Mouse (Mus musculus) midbrain, embryonic 14.5 days (tissue): ENCODE data around the gene Rsbn1l. TPM values are rescaled to one million over a fixed set of nuclear protein-coding genes. Genes with fewer than 3 reads are reported as not detected.

Source experiments
- ATAC-seq: fragments of 200-750 bp; cut with Nextera tagmentation; 2 replicates; pipeline ENCODE4 v1.8.0; 2017; ENCODE audit warnings: moderate number of reproducible peaks, moderate library complexity; ENCODE audit not compliant: low FRiP score, low TSS enrichment
- DNase-seq: peaks from one replicate; pipeline ENCODE4 v3.0.0-alpha.2; 2015
- H3K27ac ChIP-seq: fragments of 300-500 bp; sonication (generic); replicated peaks from 2 replicates; pipeline ENCODE4 v1.5.1; 2014; ENCODE audit warnings: mild to moderate bottlenecking, low read depth, low read length, moderate library complexity
- H3K27me3 ChIP-seq: fragments of 300-500 bp; sonication (generic); 2 replicates; pipeline ENCODE4 v1.6.1; 2014; ENCODE audit warnings: low read length, control low read depth, mixed read lengths; ENCODE audit not compliant: control insufficient read depth, insufficient read depth
- H3K36me3 ChIP-seq: fragments of 300-500 bp; sonication (generic); 2 replicates; pipeline ENCODE4 v1.6.1; 2014; ENCODE audit warnings: low read length, control low read depth; ENCODE audit not compliant: control insufficient read depth, insufficient read depth
- H3K4me1 ChIP-seq: fragments of 300-500 bp; sonication (generic); 2 replicates; pipeline ENCODE4 v1.6.1; 2014; ENCODE audit warnings: mild to moderate bottlenecking, antibody characterized with exemption, low read length, control low read depth; ENCODE audit not compliant: control insufficient read depth, insufficient read depth
- H3K4me2 ChIP-seq: fragments of 300-500 bp; sonication (generic); 2 replicates; pipeline ENCODE4 v1.6.1; 2014; ENCODE audit warnings: mild to moderate bottlenecking, low read length, moderate library complexity
- H3K4me3 ChIP-seq: fragments of 300-500 bp; sonication (generic); replicated peaks from 2 replicates; pipeline ENCODE4 v1.5.1; 2014; ENCODE audit warnings: low read depth, low read length
- H3K9ac ChIP-seq: fragments of 300-500 bp; sonication (generic); replicated peaks from 2 replicates; pipeline ENCODE4 v1.6.1; 2014; ENCODE audit warnings: mild to moderate bottlenecking, low read length, moderate library complexity
- H3K9me3 ChIP-seq: fragments of 300-500 bp; sonication (generic); 2 replicates; pipeline ENCODE4 v1.6.1; 2016; ENCODE audit warnings: low read length, control low read depth, mixed read lengths; ENCODE audit not compliant: control insufficient read depth
- WGBS: fragments of 180-500 bp; shearing (Covaris S2); extraction: QIAGEN DNeasy Blood & Tissue Kit; methylation state at CpG from one replicate; pipeline ENCODE4 v1.1.7; 2014; 5-methylcytosine and 5-hydroxymethylcytosine counted together
- polyA plus RNA-seq: library from polyadenylated mRNA; unstranded; fragments of >200 nt; fragmentation: Nextera tagmentation; extraction: Ambion mirVana; gene quantifications from 2 replicates; pipeline ENCODE4 v1.2.1, GENCODE M21; 2014

Rsbn1l gene
- polyA plus RNA-seq, 1 experiment from 2014 or later: 5.7 TPM

GRCm38 (mm10) chr5:20973999-20974398 lies 17.8 kb upstream of the Rsbn1l start:
- Histone ChIP-seq H3K27me3 (no peaks in the 10 kb centered on the region), H3K4me2 (no peak overlapping the region), H3K4me1 (no peaks in the 10 kb centered on the region), H3K36me3 (no peaks in the 10 kb centered on the region), H3K9me3 (no peaks in the 10 kb centered on the region), H3K9ac (no peak overlapping the region), H3K4me3 (no peak overlapping the region), H3K27ac (no peak overlapping the region)
- WGBS: 20% methylated on average over 6 of the region's 7 CpGs
- ATAC-seq (no peak), DNase-seq (no peak)

- H3K36me3 ChIP-seq: no peaks in the 10 kb centered on the region
- H3K27me3 ChIP-seq: no peaks in the 10 kb centered on the region
- no peak overlapping the region for H3K4me2 ChIP-seq
- no peak for DNase-seq
- H3K4me1 ChIP-seq: no peaks in the 10 kb centered on the region
- no peak for ATAC-seq
- 57% methylated on average over 5 of the region's 5 CpGs for WGBS
- no peaks in the 10 kb centered on the region for H3K9me3 ChIP-seq
- H3K4me3 ChIP-seq: no peak overlapping the region
- H3K27ac ChIP-seq: no peak overlapping the region
- no peak overlapping the region for H3K9ac ChIP-seq
Measured at GRCm38 (mm10) chr5:20973069-20973468, 16.9 kb upstream of the Rsbn1l start.

- H3K27ac ChIP-seq: no peak overlapping the region
- no peak overlapping the region for H3K9ac ChIP-seq
- H3K27me3 ChIP-seq: no peaks in the 10 kb centered on the region
- H3K4me2 ChIP-seq: no peak overlapping the region
- no peak overlapping the region for H3K4me3 ChIP-seq
- DNase-seq (peak; percentile 29), ATAC-seq (no peak)
- H3K4me1 ChIP-seq: no peaks in the 10 kb centered on the region
- H3K36me3 ChIP-seq: no peaks in the 10 kb centered on the region
- WGBS: 72% methylated on average over 9 of the region's 9 CpGs
- H3K9me3 ChIP-seq: no peaks in the 10 kb centered on the region
Measured at GRCm38 (mm10) chr5:20968963-20969362, 12.8 kb upstream of the Rsbn1l start.

- Histone ChIP-seq H3K9ac (no peak overlapping the region), H3K4me2 (no peak overlapping the region), H3K27ac (no peak overlapping the region), H3K4me3 (no peak overlapping the region), H3K9me3 (no peaks in the 10 kb centered on the region), H3K27me3 (no peaks in the 10 kb centered on the region), H3K4me1 (no peaks in the 10 kb centered on the region), H3K36me3 (no peaks in the 10 kb centered on the region)
- WGBS: 79% methylated on average over 9 of the region's 9 CpGs
- ATAC-seq (no peak), DNase-seq (no peak)
Measured at GRCm38 (mm10) chr5:20968493-20968892, 12.3 kb upstream of the Rsbn1l start.

- 61% methylated on average over 4 of the region's 4 CpGs for WGBS
- Histone ChIP-seq H3K27me3 (no peaks in the 10 kb centered on the region), H3K4me3 (no peak overlapping the region), H3K9me3 (no peaks in the 10 kb centered on the region), H3K36me3 (no peaks in the 10 kb centered on the region), H3K9ac (no peak overlapping the region), H3K4me1 (no peaks in the 10 kb centered on the region), H3K27ac (no peak overlapping the region), H3K4me2 (no peak overlapping the region)
- DNase-seq: no peak
- no peak for ATAC-seq
Measured at GRCm38 (mm10) chr5:20967942-20968341, 11.7 kb upstream of the Rsbn1l start.

- H3K27ac ChIP-seq: no peak overlapping the region
- no peaks in the 10 kb centered on the region for H3K27me3 ChIP-seq
- no peak overlapping the region for H3K4me3 ChIP-seq
- H3K9ac ChIP-seq: no peak overlapping the region
- no peaks in the 10 kb centered on the region for H3K9me3 ChIP-seq
- H3K4me1 ChIP-seq: no peaks in the 10 kb centered on the region
- 78% methylated on average over 6 of the region's 6 CpGs for WGBS
- DNase-seq: no peak
- no peak for ATAC-seq
- no peak overlapping the region for H3K4me2 ChIP-seq
- no peaks in the 10 kb centered on the region for H3K36me3 ChIP-seq
Measured at GRCm38 (mm10) chr5:20964446-20964845, 8.2 kb upstream of the Rsbn1l start.

- H3K36me3 ChIP-seq: no peaks in the 10 kb centered on the region
- H3K27ac ChIP-seq: no peak overlapping the region
- no peaks in the 10 kb centered on the region for H3K27me3 ChIP-seq
- no peak overlapping the region for H3K4me2 ChIP-seq
- H3K9me3 ChIP-seq: no peaks in the 10 kb centered on the region
- no peak overlapping the region for H3K9ac ChIP-seq
- no peak overlapping the region for H3K4me3 ChIP-seq
- no peaks in the 10 kb centered on the region for H3K4me1 ChIP-seq
- WGBS: 89% methylated on average over 9 of the region's 9 CpGs
- peak; percentile 46 for DNase-seq
- ATAC-seq: no peak
Measured at GRCm38 (mm10) chr5:20963295-20963694, 7.1 kb upstream of the Rsbn1l start.

- H3K4me3 ChIP-seq: no peak overlapping the region
- no peak overlapping the region for H3K27ac ChIP-seq
- H3K9me3 ChIP-seq: peaks cover 6% of the 10 kb centered on the region; the same call in 1 of the 2 replicates
- no peaks in the 10 kb centered on the region for H3K36me3 ChIP-seq
- no peak for DNase-seq
- H3K27me3 ChIP-seq: no peaks in the 10 kb centered on the region
- H3K9ac ChIP-seq: no peak overlapping the region
- H3K4me1 ChIP-seq: no peaks in the 10 kb centered on the region
- 94% methylated on average over 2 of the region's 2 CpGs for WGBS
- H3K4me2 ChIP-seq: no peak overlapping the region
- no peak for ATAC-seq
Measured at GRCm38 (mm10) chr5:20960927-20961326, 4.7 kb upstream of the Rsbn1l start.

GRCm38 (mm10) chr5:20955114-20955835 lies 923 bp downstream of the Rsbn1l start:
- WGBS: 85% methylated on average over 13 of the region's 13 CpGs
- Histone ChIP-seq H3K4me3 (no peak overlapping the region), H3K4me1 (peaks cover 3% of the 10 kb centered on the region; the same call in 1 of the 2 replicates), H3K36me3 (no peaks in the 10 kb centered on the region), H3K9me3 (peaks cover 6% of the 10 kb centered on the region; the same call in 1 of the 2 replicates), H3K4me2 (no peak overlapping the region), H3K9ac (no peak overlapping the region), H3K27ac (no peak overlapping the region), H3K27me3 (no peaks in the 10 kb centered on the region)
- ATAC-seq: no peak
- no peak for DNase-seq
